Mouse (Mus musculus) T-helper 17 cell (primary cell): ENCODE measurements around the gene Cbx8.

ENCODE experiments used
- in situ Hi-C, 2 experiments: fragments of 300-600 bp; cut with MboI, MseI; formaldehyde crosslinking; loops; 1 replicate in 1 of 2; 2 replicates in 1 of 2; pipeline ENCODE4 v1.15.1; 2025; ENCODE audit warnings: high pct_unique_total_duplicates in 2 of 2

Cbx8 gene

GRCm38 (mm10) chr11:119036447-119036846 lies 4.3 kb downstream of the Cbx8 start:
- in situ Hi-C loops = no loop called here

GRCm38 (mm10) chr11:119035686-119036165 lies 5.0 kb downstream of the Cbx8 start:
- in situ Hi-C loops = no loop called here

GRCm38 (mm10) chr11:119035094-119035685 lies 5.6 kb downstream of the Cbx8 start:
- in situ Hi-C loops = no loop called here

- in situ Hi-C loops = loop anchor here in 1 of 2 experiments (5.0 kb wide), 1 partner anchor 158 kb away; no protein-coding TSS in a partner anchor
Observed at GRCm38 (mm10) chr11:119034635-119035034, 6.1 kb downstream of the Cbx8 start.

GRCm38 (mm10) chr11:119033874-119034558 lies 6.8 kb downstream of the Cbx8 start:
- in situ Hi-C loops = loop anchor here in 1 of 2 experiments (5.0 kb wide), 1 partner anchor 158 kb away; no protein-coding TSS in a partner anchor

- in situ Hi-C loops = no loop called here
Observed at GRCm38 (mm10) chr11:119026203-119026602, 14.6 kb downstream of the Cbx8 start.

GRCm38 (mm10) chr11:119024260-119024659 lies 16.5 kb downstream of the Cbx8 start:
- in situ Hi-C loops = no loop called here

GRCm38 (mm10) chr11:119023616-119023980 lies 17.2 kb downstream of the Cbx8 start:
- in situ Hi-C loops = no loop called here

GRCm38 (mm10) chr11:119022895-119023615 lies 17.7 kb downstream of the Cbx8 start, which contains the start of gene Cbx2:
TSS of gene Cbx2 (plus strand) at chr11:119022962.
- in situ Hi-C loops = no loop called here

- in situ Hi-C loops = no loop called here
Observed at GRCm38 (mm10) chr11:119022068-119022894, 18.5 kb downstream of the Cbx8 start.

- in situ Hi-C loops = no loop called here
Observed at GRCm38 (mm10) chr11:119021180-119021579, 19.6 kb downstream of the Cbx8 start.

- in situ Hi-C loops = no loop called here
Observed at GRCm38 (mm10) chr11:119017506-119017905, 23.3 kb downstream of the Cbx8 start.

- in situ Hi-C loops = no loop called here
Observed at GRCm38 (mm10) chr11:119014455-119014854, 26.3 kb downstream of the Cbx8 start.

GRCm38 (mm10) chr11:119007461-119008456 lies 33.0 kb downstream of the Cbx8 start:
- in situ Hi-C loops = no loop called here

GRCm38 (mm10) chr11:119006462-119006861 lies 34.3 kb downstream of the Cbx8 start:
- in situ Hi-C loops = no loop called here

GRCm38 (mm10) chr11:119005547-119006275 lies 35.1 kb downstream of the Cbx8 start:
- in situ Hi-C loops = no loop called here

- in situ Hi-C loops = no loop called here
Observed at GRCm38 (mm10) chr11:119001493-119002128, 39.2 kb downstream of the Cbx8 start.

GRCm38 (mm10) chr11:119000877-119001276 lies 39.9 kb downstream of the Cbx8 start:
- in situ Hi-C loops = no loop called here

GRCm38 (mm10) chr11:118999361-118999804 lies 41.4 kb downstream of the Cbx8 start:
- in situ Hi-C loops = no loop called here
